Comparison of ENCODE assay signal across 8 mouse cellular contexts in genomic region chr2:36048748-36049566, GRCm38 (mm10). TPM values are rescaled to one million over a fixed set of nuclear protein-coding genes. Genes with fewer than 3 reads are reported as not detected.
A peak's percentile ranks its signal among the peaks of the same experiment; 100 is the strongest.
DNase-seq lines count a peak whose midpoint lies in the region; ATAC-seq and TF ChIP-seq lines count a peak whose summit lies in the region.

TSS of gene Ndufa8 (minus strand) at chr2:36049406.
TSS of gene Morn5 (plus strand) at chr2:36049458.

- H3K4me1 ChIP-seq in CH12.LX (ENCODE audit: control insufficient read depth in 1 of 2, insufficient read depth in 2 of 2) = peaks cover 2 to 23% of the 10 kb centered on the region in 2 experiments; a peak in 3 of 4 replicates
- H3K4me1 ChIP-seq in forebrain, embryonic 11.5 days (replicated peaks; ENCODE audit: control insufficient read depth, insufficient read depth, low read length) = peaks cover 5% of the 10 kb centered on the region
- H3K4me1 ChIP-seq in heart, embryonic 16.5 days (ENCODE audit: control insufficient read depth, insufficient read depth, low read length) = peaks cover 10% of the 10 kb centered on the region
- peaks cover 24% of the 10 kb centered on the region for H3K4me1 ChIP-seq in liver, embryonic 15.5 days (replicated peaks)
- peaks cover 7% of the 10 kb centered on the region for H3K4me1 ChIP-seq in neural tube, embryonic 12.5 days

- TF ChIP-seq EP300 in CH12.LX (IDR thresholded peaks at IDR 0.05; ENCODE audit: low read length) = no peak

- peak within 1 kb of the TSS; percentile 92 for H3K4me2 ChIP-seq in CH12.LX (ENCODE audit: insufficient read depth, low read depth, poor library complexity, severe bottlenecking)
- peak within 1 kb of the TSS; percentile 63 for H3K4me2 ChIP-seq in forebrain, embryonic 11.5 days (ENCODE audit: low read depth, low read length, severe bottlenecking)
- peak within 1 kb of the TSS; percentile 70 for H3K4me2 ChIP-seq in heart, embryonic 16.5 days (ENCODE audit: low read depth, low read length)
- H3K4me2 ChIP-seq in liver, embryonic 15.5 days = peak within 1 kb of the TSS; percentile 79
- H3K4me2 ChIP-seq in neural tube, embryonic 12.5 days (replicated peaks) = peak within 1 kb of the TSS; percentile 79

- peak; percentile 89 for TF ChIP-seq POLR2A in CH12.LX (IDR thresholded peaks at IDR 0.05; ENCODE audit: low read depth, low read length)

- peak within 1 kb of the TSS; percentile 82 to 91 (median 91) for H3K4me3 ChIP-seq in CH12.LX (replicated peaks in 1 of 3; ENCODE audit: low read depth in 2 of 3, low read length in 2 of 3, poor library complexity in 1 of 3)
- peak within 1 kb of the TSS; percentile 62 for H3K4me3 ChIP-seq in forebrain, embryonic 11.5 days (ENCODE audit: low read depth, low read length)
- peak within 1 kb of the TSS; percentile 91 for H3K4me3 ChIP-seq in heart, embryonic 16.5 days (ENCODE audit: low read length)
- peak within 1 kb of the TSS; percentile 67 for H3K4me3 ChIP-seq in liver, embryonic 15.5 days (replicated peaks)
- H3K4me3 ChIP-seq in neural tube, embryonic 12.5 days = peak within 1 kb of the TSS; percentile 79

- TF ChIP-seq RAD21 in CH12.LX (IDR thresholded peaks at IDR 0.05; ENCODE audit: low read depth, low read length) = no peak

- H3K9me3 ChIP-seq in CH12.LX (replicated peaks; ENCODE audit: low read length) = no peaks in the 10 kb centered on the region
- no peaks in the 10 kb centered on the region for H3K9me3 ChIP-seq in forebrain, embryonic 11.5 days (ENCODE audit: control insufficient read depth, low read length)
- no peaks in the 10 kb centered on the region for H3K9me3 ChIP-seq in heart, embryonic 16.5 days (replicated peaks; ENCODE audit: control insufficient read depth, low read length)
- no peaks in the 10 kb centered on the region for H3K9me3 ChIP-seq in liver, embryonic 15.5 days (replicated peaks)
- no peaks in the 10 kb centered on the region for H3K9me3 ChIP-seq in neural tube, embryonic 12.5 days

- peak; percentile 98 for ATAC-seq in forebrain, embryonic 11.5 days (replicated peaks; ENCODE audit: low FRiP score)
- ATAC-seq in heart, embryonic 16.5 days (replicated peaks; ENCODE audit: extremely low read depth, insufficient read depth, low FRiP score) = peak; percentile 97
- ATAC-seq in liver, embryonic 15.5 days (ENCODE audit: insufficient read depth) = peak; percentile 96
- ATAC-seq in neural tube, embryonic 12.5 days (ENCODE audit: low FRiP score, low read depth) = peak; percentile 97

- peak within 1 kb of the TSS; percentile 79 for H3K9ac ChIP-seq in CH12.LX (ENCODE audit: insufficient read depth, low read depth)
- peak within 1 kb of the TSS; percentile 75 for H3K9ac ChIP-seq in forebrain, embryonic 11.5 days (ENCODE audit: low read length)
- peak within 1 kb of the TSS; percentile 95 for H3K9ac ChIP-seq in heart, embryonic 16.5 days (ENCODE audit: low read length)
- peak within 1 kb of the TSS; percentile 77 for H3K9ac ChIP-seq in liver, embryonic 15.5 days
- peak within 1 kb of the TSS; percentile 84 for H3K9ac ChIP-seq in neural tube, embryonic 12.5 days

- dilution Hi-C loops in CH12.LX (cut with MboI; ENCODE audit: extremely low pct_ligation_motif_present, extremely low pct_unique_long_range_greater_than_20kb, low sequenced_read_pairs) = no loop called here

- H3K36me3 ChIP-seq in CH12.LX (replicated peaks in 1 of 2; ENCODE audit: control insufficient read depth in 1 of 2, insufficient read depth in 1 of 2, low read length in 1 of 2) = peaks cover under 1 to 27% of the 10 kb centered on the region in 2 experiments
- no peaks in the 10 kb centered on the region for H3K36me3 ChIP-seq in forebrain, embryonic 11.5 days (ENCODE audit: control insufficient read depth, insufficient read depth, low read length)
- H3K36me3 ChIP-seq in heart, embryonic 16.5 days (ENCODE audit: control insufficient read depth, insufficient read depth) = peaks cover 8% of the 10 kb centered on the region
- peaks cover 4% of the 10 kb centered on the region; the same call in 1 of the 2 replicates for H3K36me3 ChIP-seq in liver, embryonic 15.5 days (replicated peaks)
- H3K36me3 ChIP-seq in neural tube, embryonic 12.5 days = peaks cover 5% of the 10 kb centered on the region; the same call in 1 of the 2 replicates

- peaks cover 11% of the 10 kb centered on the region for H3K27me3 ChIP-seq in CH12.LX (replicated peaks)
- H3K27me3 ChIP-seq in forebrain, embryonic 11.5 days (ENCODE audit: control insufficient read depth, insufficient read depth, low read length) = no peaks in the 10 kb centered on the region
- no peaks in the 10 kb centered on the region for H3K27me3 ChIP-seq in heart, embryonic 16.5 days (ENCODE audit: control insufficient read depth, insufficient read depth, low read length)
- H3K27me3 ChIP-seq in liver, embryonic 15.5 days = no peaks in the 10 kb centered on the region; the same call in 1 of the 2 replicates
- H3K27me3 ChIP-seq in neural tube, embryonic 12.5 days (replicated peaks) = no peaks in the 10 kb centered on the region

- in situ Hi-C loops in CH12.LX (cut with MboI; ENCODE audit: low pct_ligation_motif_present, low pct_unique_long_range_greater_than_20kb, low sequenced_read_pairs) = no loop called here

- H3K27ac ChIP-seq in CH12.LX (ENCODE audit: insufficient read depth, low read depth) = no peak within 1 kb of the TSS
- H3K27ac ChIP-seq in forebrain, embryonic 11.5 days (ENCODE audit: low read depth, low read length) = no peak within 1 kb of the TSS
- peak within 1 kb of the TSS; percentile 83 for H3K27ac ChIP-seq in heart, embryonic 16.5 days (ENCODE audit: low read length)
- H3K27ac ChIP-seq in liver, embryonic 15.5 days (replicated peaks) = 0 out of 2 replicates have a peak within 1 kb of the TSS, but pooled peaks have one; percentile 33
- no peak within 1 kb of the TSS for H3K27ac ChIP-seq in neural tube, embryonic 12.5 days

- peak; percentile 97 for DNase-seq in CH12.LX (ENCODE audit: extremely low read depth)
- peak; percentile 97 for DNase-seq in c-Kit-positive CD71-positive TER-119-negative erythroid progenitor cells, embryonic 14.5 days (ENCODE audit: low read depth)
- DNase-seq in forebrain, embryonic 11.5 days (ENCODE audit: low spot score) = peak; percentile 99
- DNase-seq in kidney, postnatal 36 days = peak; percentile 98 to 99
- peak; percentile 96 for DNase-seq in telencephalon, adult 2 months (ENCODE audit: low read depth, low spot score)

- TF ChIP-seq CTCF in CH12.LX (conservative IDR thresholded peaks at IDR 0.05 in 1 of 2, IDR thresholded peaks at IDR 0.05 in 1 of 2; ENCODE audit: low read depth in 2 of 2, low read length in 2 of 2) = no peak

- WGBS in forebrain, embryonic 11.5 days = 1% methylated on average over 44 of the region's 44 CpGs
- under 1% methylated on average over 44 of the region's 44 CpGs for WGBS in heart, embryonic 16.5 days
- WGBS in liver, embryonic 15.5 days (ENCODE audit: insufficient replicate concordance) = under 1% methylated on average over 44 of the region's 44 CpGs
- 1% methylated on average over 44 of the region's 44 CpGs for WGBS in neural tube, embryonic 12.5 days

- H3K79me2 ChIP-seq in CH12.LX (replicated peaks; ENCODE audit: control insufficient read depth, extremely low read depth, insufficient read depth, poor library complexity, severe bottlenecking) = peaks cover 11% of the 10 kb centered on the region

TF ChIP-seq in CH12.LX, 34 proteins besides CTCF, POLR2A, EP300 and RAD21:
- TF ChIP-seq NRF1 (IDR thresholded peaks at IDR 0.05; ENCODE audit: low read depth, low read length) (peak; percentile 100), USF1 (IDR thresholded peaks at IDR 0.05; ENCODE audit: low read depth, low read length) (no peak), ELF1 (IDR thresholded peaks at IDR 0.05; ENCODE audit: low read depth, low read length) (peak; percentile 97), TBP (conservative IDR thresholded peaks at IDR 0.05; ENCODE audit: low read depth, low read length) (0 out of 2 replicates have a peak, but pooled peaks have one; percentile 31), IRF4 (IDR thresholded peaks at IDR 0.05; ENCODE audit: low read depth, low read length) (0 out of 2 replicates have a peak, but pooled peaks have one; percentile 7), NELFE (IDR thresholded peaks at IDR 0.05; ENCODE audit: low read depth, low read length) (peak; percentile 91), MAZ (IDR thresholded peaks at IDR 0.05; ENCODE audit: low read depth, low read length) (no peak), ZMIZ1 (IDR thresholded peaks at IDR 0.05; ENCODE audit: low read depth, low read length) (peak; percentile 54; the same call in 1 of the 2 replicates), ZNF384 (IDR thresholded peaks at IDR 0.05; ENCODE audit: low read depth, low read length) (no peak), HCFC1 (IDR thresholded peaks at IDR 0.05; ENCODE audit: low read depth, low read length) (peak; percentile 65), MEF2A (IDR thresholded peaks at IDR 0.05; ENCODE audit: borderline replicate concordance, low read depth, low read length) (no peak), POLR2AphosphoS2 (IDR thresholded peaks at IDR 0.05; ENCODE audit: low read depth, low read length) (peak; percentile 58; the same call in 1 of the 2 replicates), MXI1 (IDR thresholded peaks at IDR 0.05; ENCODE audit: low read depth, low read length) (peak; percentile 78), TCF12 (IDR thresholded peaks at IDR 0.05; ENCODE audit: low read depth, low read length) (peak; percentile 75)

RNA-seq across cellular contexts. Expression of gene Ndufa8, which starts in this region (rescaled TPM):
- total RNA-seq in CH12.LX (2012; rRNA removed) (119 and 121 TPM in 2 replicates), CH12.LX (2014; rRNA removed) (111 and 124 TPM in 2 replicates)
- 179 and 203 TPM in 2 replicates for polyA plus RNA-seq in CH12.LX (2012; ENCODE audit: insufficient read length, low read depth)
- 177 and 184 TPM in 2 replicates for polyA plus RNA-seq in forebrain, embryonic 11.5 days (2014; fragmentation: Nextera tagmentation; extraction: Ambion mirVana)
- polyA plus RNA-seq in heart, embryonic 16.5 days (2015; fragmentation: Nextera tagmentation; extraction: Ambion mirVana) = 553 and 578 TPM in 2 replicates
- 132 and 136 TPM in 2 replicates for polyA plus RNA-seq in liver, embryonic 15.5 days (2015; fragmentation: Nextera tagmentation; extraction: Ambion mirVana)
- polyA plus RNA-seq in neural tube, embryonic 12.5 days (2016; fragmentation: Nextera tagmentation; extraction: Ambion mirVana) = 202 and 212 TPM in 2 replicates

RNA-seq across cellular contexts. Expression of gene Morn5, which starts in this region (rescaled TPM):
- total RNA-seq in CH12.LX (2012; rRNA removed) (0.21 TPM in 1 of 2 replicates, not detected in the other), CH12.LX (2014; rRNA removed) (0.38 TPM in 1 of 2 replicates, not detected in the other)
- not detected in 2 replicates for polyA plus RNA-seq in CH12.LX (2012; ENCODE audit: insufficient read length, low read depth)
- 0.47 and 0.68 TPM in 2 replicates for polyA plus RNA-seq in forebrain, embryonic 11.5 days (2014; fragmentation: Nextera tagmentation; extraction: Ambion mirVana)
- polyA plus RNA-seq in heart, embryonic 16.5 days (2015; fragmentation: Nextera tagmentation; extraction: Ambion mirVana) = 0.42 and 0.87 TPM in 2 replicates
- not detected in 2 replicates for polyA plus RNA-seq in liver, embryonic 15.5 days (2015; fragmentation: Nextera tagmentation; extraction: Ambion mirVana)
- 0.48 and 0.50 TPM in 2 replicates for polyA plus RNA-seq in neural tube, embryonic 12.5 days (2016; fragmentation: Nextera tagmentation; extraction: Ambion mirVana)

Comparison
In these comparisons a context has a peak if more than half of its experiments do, and no peak if none do; other contexts are left out.
1. H3K27ac ChIP-seq: peak in heart, embryonic 16.5 days (single experiment) and liver, embryonic 15.5 days (single experiment); none in CH12.LX (single experiment), forebrain, embryonic 11.5 days (single experiment) and neural tube, embryonic 12.5 days (single experiment).
2. Peak in every context shown above with its lines, with median percentiles within 50 percentile points of each other: DNase-seq, H3K4me2 ChIP-seq, H3K4me3 ChIP-seq, H3K9ac ChIP-seq and ATAC-seq.